Mouse (Mus musculus) cortical plate, adult 2 months (tissue): ENCODE measurements around the gene Mtfr1l. TPM values are rescaled to one million over a fixed set of nuclear protein-coding genes. Genes with fewer than 3 reads are reported as not detected.

Experiments used
- H3K27ac ChIP-seq: fragments of 200-500 bp; 2 replicates; pipeline ENCODE4 v1.5.1; 2012; ENCODE audit warnings: low read length, control low read depth, inconsistent platforms; ENCODE audit not compliant: insufficient read depth
- H3K4me1 ChIP-seq: fragments of 200-500 bp; 2 replicates; pipeline ENCODE4 v1.6.1; 2011; ENCODE audit warnings: low read length; ENCODE audit not compliant: control insufficient read depth, insufficient read depth
- H3K4me3 ChIP-seq: fragments of 200-500 bp; 2 replicates; pipeline ENCODE4 v1.5.1; 2011; ENCODE audit warnings: mild to moderate bottlenecking, low read length, control low read depth; ENCODE audit not compliant: insufficient read depth
- CTCF ChIP-seq: fragments of 200-500 bp; IDR thresholded peaks from 2 replicates; pipeline ENCODE4 v1.5.1; 2011; ENCODE audit warnings: mild to moderate bottlenecking, control low read depth, low read length; ENCODE audit not compliant: insufficient read depth; ENCODE audit errors: extremely low read depth
- POLR2A ChIP-seq: fragments of 200-500 bp; IDR thresholded peaks from 2 replicates; pipeline ENCODE4 v1.6.1; 2011; ENCODE audit warnings: mild to moderate bottlenecking, low read length, control low read depth; ENCODE audit not compliant: insufficient read depth; ENCODE audit errors: extremely low read depth
- polyA plus RNA-seq: library from polyadenylated mRNA; depleted of rRNA; stranded (reverse); fragments of >200 nt; gene quantifications from 2 replicates; pipeline ENCODE4 v1.2.3, GENCODE M21; 2012; rRNA removed

The Mtfr1l gene
- polyA plus RNA-seq, 1 experiment = 118 TPM

DNA sequence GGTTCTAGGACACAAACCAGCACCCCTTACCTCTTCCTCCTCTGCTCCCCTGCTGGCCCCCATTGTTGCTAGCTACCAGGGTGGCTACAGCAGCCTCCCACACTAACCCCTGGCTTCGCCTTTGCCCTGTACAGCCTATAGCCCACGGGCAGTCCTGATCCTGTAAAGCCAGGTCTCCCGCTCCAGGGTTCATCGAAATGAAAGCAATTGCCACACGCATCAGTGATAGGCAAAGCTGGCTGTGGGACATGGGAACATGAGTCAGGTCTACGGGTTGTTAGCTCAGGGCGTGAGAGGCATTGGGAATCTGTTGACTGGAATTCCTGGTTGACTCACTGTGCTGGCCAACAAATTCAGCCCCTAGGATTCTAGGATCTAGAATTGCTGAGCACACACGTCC is 52.7 kb downstream of the Mtfr1l start:
- TF ChIP-seq CTCF = no peak
- no peak overlapping the region for H3K27ac ChIP-seq

DNA sequence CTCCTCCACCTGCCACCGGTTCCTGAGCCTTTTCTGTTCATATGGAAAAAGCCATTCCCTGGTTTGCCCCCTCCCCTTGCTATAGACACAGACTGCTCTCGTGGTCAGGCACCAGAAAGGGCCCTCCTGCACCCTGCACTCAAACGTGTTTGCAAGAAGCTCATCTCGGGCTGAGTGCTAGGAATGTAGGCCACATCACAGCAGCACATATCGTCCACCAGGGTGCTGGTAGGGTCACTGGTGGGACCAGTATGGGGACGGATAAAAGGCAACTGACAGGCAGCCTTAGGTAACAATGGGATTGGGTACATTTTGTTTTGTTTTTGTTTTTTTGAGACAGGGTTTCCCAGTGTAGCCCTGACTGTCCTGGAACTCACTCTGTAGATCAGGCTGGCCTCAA is 53.9 kb downstream of the Mtfr1l start:
- H3K27ac ChIP-seq = no peak overlapping the region
- no peak overlapping the region for H3K4me3 ChIP-seq
- no peak for TF ChIP-seq POLR2A
- no peak for TF ChIP-seq CTCF
- peaks cover 7% of the 10 kb centered on the region; the same call in 1 of the 2 replicates for H3K4me1 ChIP-seq

More for the DNA sequence above, 52.7 kb downstream of the Mtfr1l start:
- peaks cover 7% of the 10 kb centered on the region; the same call in 1 of the 2 replicates for H3K4me1 ChIP-seq
- H3K4me3 ChIP-seq = no peak overlapping the region

DNA sequence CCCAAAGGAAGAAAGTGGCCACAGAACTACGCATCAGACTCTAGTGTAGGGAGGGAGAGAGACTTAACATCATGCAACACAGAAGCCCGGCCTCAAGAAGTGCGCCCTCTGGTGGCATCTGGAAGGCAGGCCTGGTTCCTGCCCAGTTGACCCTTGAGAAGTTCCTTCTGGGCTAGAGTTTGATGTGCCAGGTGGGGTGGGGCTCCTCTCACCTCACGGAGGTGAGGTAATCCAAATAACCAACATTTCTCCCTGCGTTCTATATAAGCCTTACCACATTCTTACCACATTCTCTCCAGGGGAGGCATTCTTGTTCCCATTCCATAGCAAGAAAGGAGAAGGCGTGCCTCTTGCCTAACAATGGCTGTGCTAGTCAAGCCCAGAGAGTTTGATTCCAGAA is 54.3 kb downstream of the Mtfr1l start:
- Histone ChIP-seq H3K4me1 (peaks cover 7% of the 10 kb centered on the region; the same call in 1 of the 2 replicates), H3K4me3 (no peak overlapping the region), H3K27ac (no peak overlapping the region)
- TF ChIP-seq POLR2A (no peak), CTCF (peak; percentile 82)

DNA sequence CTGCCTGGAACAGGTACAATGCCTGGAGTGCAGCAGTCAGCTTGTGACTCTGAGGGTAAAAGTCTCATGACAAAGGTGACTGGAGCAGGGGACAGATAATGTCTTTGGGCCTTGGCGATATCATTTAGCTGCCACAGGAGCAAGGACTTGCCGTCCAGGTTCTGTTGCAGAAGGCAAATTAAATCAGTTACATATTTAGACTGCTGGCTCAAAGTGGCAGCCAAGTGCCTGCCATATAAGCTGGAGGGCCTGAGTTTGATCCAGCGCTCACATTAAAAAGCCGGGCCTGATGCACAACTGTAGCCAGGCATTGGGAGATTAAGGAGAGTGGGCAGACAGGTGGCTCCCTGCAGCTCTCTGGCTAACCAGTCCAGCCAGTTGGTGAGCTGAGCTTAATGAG is 55.3 kb downstream of the Mtfr1l start:
- Histone ChIP-seq H3K27ac (no peak overlapping the region), H3K4me1 (peaks cover 7% of the 10 kb centered on the region), H3K4me3 (no peak overlapping the region)
- TF ChIP-seq CTCF (no peak), POLR2A (no peak)

DNA sequence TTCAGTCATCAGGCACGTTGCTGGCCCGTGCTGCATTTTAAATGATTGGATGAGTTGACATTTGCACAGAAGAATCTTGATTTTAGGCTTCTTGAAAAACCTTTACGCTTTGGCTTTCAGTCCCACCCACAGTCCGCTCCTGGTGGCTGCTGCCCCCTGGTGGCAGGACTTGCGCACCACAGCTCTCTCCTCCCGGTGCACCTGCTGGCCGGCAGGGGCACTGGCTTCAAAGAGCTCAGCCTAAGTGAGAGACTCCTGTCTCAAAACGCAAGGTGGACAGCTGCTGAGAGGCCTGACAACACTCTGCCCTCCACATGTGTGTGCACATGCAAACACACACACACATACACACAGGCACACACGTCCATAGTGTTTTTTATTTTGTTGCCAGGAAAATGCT is 57.2 kb downstream of the Mtfr1l start:
- H3K4me1 ChIP-seq = peaks cover 9% of the 10 kb centered on the region
- H3K4me3 ChIP-seq = no peak overlapping the region
- TF ChIP-seq POLR2A (no peak), CTCF (peak; percentile 98)
- no peak overlapping the region for H3K27ac ChIP-seq

DNA sequence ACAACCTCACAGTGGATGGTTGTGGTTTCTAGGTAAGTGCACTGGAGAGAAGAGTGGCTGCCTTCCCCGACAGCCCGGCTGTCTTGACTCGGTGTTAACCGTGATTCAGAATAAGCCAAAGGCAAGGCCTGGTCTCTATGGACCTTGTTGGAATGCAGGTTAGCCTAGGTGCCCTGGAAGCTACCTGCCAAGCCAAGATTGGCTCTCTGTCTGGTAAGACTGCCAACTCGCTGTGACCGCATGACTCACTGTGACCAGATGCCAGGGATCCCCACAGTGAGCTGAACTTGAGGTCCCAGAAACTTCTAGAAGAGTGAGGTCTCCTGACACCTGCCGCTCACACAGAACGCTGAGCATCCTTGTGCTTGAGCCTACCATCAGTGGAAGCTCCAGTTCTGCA is 58.3 kb downstream of the Mtfr1l start:
- H3K27ac ChIP-seq = peak overlapping the region; percentile 10; the same call in 1 of the 2 replicates
- no peak overlapping the region for H3K4me3 ChIP-seq
- TF ChIP-seq CTCF = no peak
- 0 out of 2 replicates have a peak, but pooled peaks have one; percentile 9 for TF ChIP-seq POLR2A
- peaks cover 9% of the 10 kb centered on the region for H3K4me1 ChIP-seq

Other genes with a start within 250 kb of the Mtfr1l start
- 8.9 and 9.1 TPM in 2 replicates for gene Pdik1l, start 247.5 kb downstream of the Mtfr1l start, polyA plus RNA-seq
- gene Trim63, start 220.3 kb downstream of the Mtfr1l start, polyA plus RNA-seq = 0.17 and 0.19 TPM in 2 replicates
- gene Slc30a2, start 192.2 kb downstream of the Mtfr1l start, polyA plus RNA-seq = 0.02 and 0.06 TPM in 2 replicates
- 49.2 and 52.7 TPM in 2 replicates for gene Extl1, start 151.5 kb downstream of the Mtfr1l start, polyA plus RNA-seq
- 8.9 and 9.3 TPM in 2 replicates for gene Pafah2, start 139.1 kb downstream of the Mtfr1l start, polyA plus RNA-seq
- gene Stmn1, start 67.1 kb downstream of the Mtfr1l start, polyA plus RNA-seq = 901 and 956 TPM in 2 replicates
- gene Paqr7, start 38.7 kb downstream of the Mtfr1l start, polyA plus RNA-seq = 78.7 and 81.5 TPM in 2 replicates
- gene Aunip, start 24.4 kb downstream of the Mtfr1l start, polyA plus RNA-seq = 0.23 and 0.31 TPM in 2 replicates
- 19.0 and 20.4 TPM in 2 replicates for gene Selenon, start 16.8 kb upstream of the Mtfr1l start, polyA plus RNA-seq
- 18.9 and 20.5 TPM in 2 replicates for gene Man1c1, start 168.9 kb upstream of the Mtfr1l start, polyA plus RNA-seq
- 3.0 and 3.3 TPM in 2 replicates for gene Ldlrap1, start 232.6 kb upstream of the Mtfr1l start, polyA plus RNA-seq